Mouse (Mus musculus) right cerebral cortex, postnatal 25 days (tissue): ENCODE data around the gene Rhbdl1.

Experiments
- DNase-seq: peaks from one replicate; pipeline ENCODE4 v3.0.0; 2022

Rhbdl1 gene

GRCm38 (mm10) chr17:25791320-25791842 lies 45.7 kb downstream of the Rhbdl1 start:
- DNase-seq: no peak

- DNase-seq: no peak
Observed at GRCm38 (mm10) chr17:25786781-25787504, 50.2 kb downstream of the Rhbdl1 start.

GRCm38 (mm10) chr17:25786280-25786679 lies 50.8 kb downstream of the Rhbdl1 start, which contains the start of gene Ccdc78:
Gene Ccdc78, plus strand, starts transcription at chr17:25786580.
- DNase-seq: no peak

- peak; percentile 94 for DNase-seq
Observed at GRCm38 (mm10) chr17:25785281-25785745, 51.8 kb downstream of the Rhbdl1 start, which contains the start of gene Haghl. Gene Haghl, minus strand, starts transcription at chr17:25785673.
